Mouse (Mus musculus) heart, embryonic 13.5 days (tissue): ENCODE measurements around the gene Tmem221. TPM values are rescaled to one million over a fixed set of nuclear protein-coding genes. Genes with fewer than 3 reads are reported as not detected.

Source experiments
- ATAC-seq: fragments of 200-750 bp; cut with Nextera tagmentation; 2 replicates; pipeline ENCODE4 v1.8.0; 2017; ENCODE audit warnings: moderate TSS enrichment; ENCODE audit not compliant: insufficient number of reproducible peaks, low FRiP score, low TSS enrichment; ENCODE audit errors: extremely low read depth
- H3K27ac ChIP-seq: fragments of 300-500 bp; sonication (generic); replicated peaks from 2 replicates; pipeline ENCODE4 v1.5.1; 2015; ENCODE audit warnings: moderate library complexity, mild to moderate bottlenecking, inconsistent platforms
- H3K27me3 ChIP-seq: fragments of 300-500 bp; sonication (generic); replicated peaks from 2 replicates; pipeline ENCODE4 v1.6.1; 2015; ENCODE audit warnings: mild to moderate bottlenecking, inconsistent platforms
- H3K36me3 ChIP-seq: fragments of 300-500 bp; sonication (generic); 2 replicates; pipeline ENCODE4 v1.6.1; 2015; ENCODE audit warnings: mild to moderate bottlenecking, inconsistent platforms
- H3K4me1 ChIP-seq: fragments of 300-500 bp; sonication (generic); 2 replicates; pipeline ENCODE4 v1.6.1; 2015; ENCODE audit warnings: inconsistent platforms
- H3K4me2 ChIP-seq: fragments of 300-500 bp; sonication (generic); 2 replicates; pipeline ENCODE4 v1.6.1; 2015; ENCODE audit warnings: inconsistent platforms, mild to moderate bottlenecking, moderate library complexity
- H3K4me3 ChIP-seq: fragments of 300-500 bp; sonication (generic); 2 replicates; pipeline ENCODE4 v1.5.1; 2015; ENCODE audit warnings: moderate library complexity, mild to moderate bottlenecking, inconsistent platforms
- H3K9ac ChIP-seq: fragments of 300-500 bp; sonication (generic); 2 replicates; pipeline ENCODE4 v1.6.1; 2015; ENCODE audit warnings: inconsistent platforms, mild to moderate bottlenecking, moderate library complexity
- H3K9me3 ChIP-seq: fragments of 300-500 bp; sonication (generic); 2 replicates; pipeline ENCODE4 v1.6.1; 2016; ENCODE audit warnings: inconsistent platforms
- WGBS: fragments of 180-500 bp; shearing (Covaris S2); methylation state at CpG from one replicate; pipeline ENCODE4 v1.1.7; 2015; ENCODE audit warnings: mixed read lengths; 5-methylcytosine and 5-hydroxymethylcytosine counted together
- polyA plus RNA-seq: library from polyadenylated mRNA; unstranded; fragments of >200 nt; fragmentation: Nextera tagmentation; extraction: Ambion mirVana; gene quantifications from 2 replicates; pipeline ENCODE4 v1.2.1, GENCODE M21; 2015

Gene Tmem221
- polyA plus RNA-seq, 1 experiment from 2014 or later: 0.41 TPM

GRCm38 (mm10) chr8:71577856-71578387, 19.3 kb upstream of the Tmem221 start:
- Histone ChIP-seq H3K27me3 (no peaks in the 10 kb centered on the region), H3K36me3 (peaks cover 5% of the 10 kb centered on the region; the same call in 1 of the 2 replicates), H3K4me3 (no peak overlapping the region), H3K4me2 (no peak overlapping the region), H3K4me1 (peaks cover 8% of the 10 kb centered on the region), H3K9ac (no peak overlapping the region), H3K9me3 (no peaks in the 10 kb centered on the region), H3K27ac (no peak overlapping the region)
- WGBS: 53% methylated on average over 4 of the region's 4 CpGs
- ATAC-seq: no peak

DNA sequence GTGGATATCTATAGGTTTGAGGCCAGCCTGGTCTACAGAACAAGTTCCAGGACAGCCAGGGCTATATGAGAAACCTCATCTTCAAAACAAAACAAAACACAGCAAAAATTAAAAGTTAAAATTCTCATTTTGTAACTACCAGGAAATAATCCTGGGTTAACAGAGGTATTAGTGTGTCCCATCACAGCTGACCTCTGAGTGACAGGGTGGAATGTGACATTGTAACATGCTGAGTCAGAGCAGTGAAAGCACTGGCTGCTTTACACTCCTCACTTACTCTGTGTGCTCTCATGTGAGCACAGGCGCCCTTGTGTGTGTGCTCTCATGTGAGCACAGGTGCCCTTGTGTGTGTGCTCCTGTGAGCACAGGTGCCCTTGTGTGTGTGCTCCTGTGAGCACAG, 16.3 kb upstream of the Tmem221 start:
- Histone ChIP-seq H3K9ac (no peak overlapping the region), H3K4me3 (no peak overlapping the region), H3K36me3 (no peaks in the 10 kb centered on the region), H3K27ac (no peak overlapping the region), H3K4me2 (no peak overlapping the region), H3K4me1 (peaks cover 25% of the 10 kb centered on the region), H3K27me3 (no peaks in the 10 kb centered on the region), H3K9me3 (no peaks in the 10 kb centered on the region)
- WGBS: 44% methylated on average over 1 of the region's 1 CpGs
- ATAC-seq: no peak

- Histone ChIP-seq H3K4me1 (peaks cover 28% of the 10 kb centered on the region), H3K36me3 (no peaks in the 10 kb centered on the region), H3K27ac (no peak overlapping the region), H3K4me2 (no peak overlapping the region), H3K4me3 (no peak overlapping the region), H3K27me3 (no peaks in the 10 kb centered on the region), H3K9me3 (no peaks in the 10 kb centered on the region), H3K9ac (no peak overlapping the region)
- no peak for ATAC-seq
- WGBS: 61% methylated on average over 7 of the region's 7 CpGs
These were observed 15.8 kb upstream of the Tmem221 start for GRCm38 (mm10) chr8:71574426-71574825.

- H3K4me1 ChIP-seq: peaks cover 40% of the 10 kb centered on the region
- 0 out of 2 replicates have a peak overlapping the region, but pooled peaks have one; percentile 7 for H3K27ac ChIP-seq
- ATAC-seq: no peak
- no peaks in the 10 kb centered on the region for H3K36me3 ChIP-seq
- H3K4me2 ChIP-seq: no peak overlapping the region
- no peak overlapping the region for H3K4me3 ChIP-seq
- no peaks in the 10 kb centered on the region for H3K9me3 ChIP-seq
- peak overlapping the region; percentile 25 for H3K9ac ChIP-seq
- peaks cover 13% of the 10 kb centered on the region for H3K27me3 ChIP-seq
- 64% methylated on average over 9 of the region's 9 CpGs for WGBS
These were observed 14.4 kb upstream of the Tmem221 start for GRCm38 (mm10) chr8:71572847-71573633.

DNA sequence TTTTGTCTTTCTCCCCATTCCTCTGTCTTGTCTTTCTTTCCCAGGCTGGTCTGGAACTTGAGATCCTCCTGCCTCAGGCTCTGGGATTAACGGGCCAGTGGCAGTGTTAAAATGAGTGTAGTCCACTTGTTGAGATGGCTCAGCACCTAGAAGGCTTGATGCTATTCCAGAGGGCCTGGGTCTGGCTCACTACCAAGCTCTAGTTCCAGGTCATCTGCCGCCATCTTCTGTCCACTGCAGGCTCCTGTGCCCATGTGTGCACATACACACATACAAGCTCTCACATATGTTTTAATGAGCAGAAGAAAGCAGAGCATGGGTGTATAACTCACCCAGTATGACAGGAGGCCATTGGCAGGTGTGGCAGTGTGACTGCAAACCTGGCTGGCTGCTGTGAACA, 13.4 kb upstream of the Tmem221 start:
- 77% methylated on average over 2 of the region's 2 CpGs for WGBS
- no peaks in the 10 kb centered on the region for H3K9me3 ChIP-seq

DNA sequence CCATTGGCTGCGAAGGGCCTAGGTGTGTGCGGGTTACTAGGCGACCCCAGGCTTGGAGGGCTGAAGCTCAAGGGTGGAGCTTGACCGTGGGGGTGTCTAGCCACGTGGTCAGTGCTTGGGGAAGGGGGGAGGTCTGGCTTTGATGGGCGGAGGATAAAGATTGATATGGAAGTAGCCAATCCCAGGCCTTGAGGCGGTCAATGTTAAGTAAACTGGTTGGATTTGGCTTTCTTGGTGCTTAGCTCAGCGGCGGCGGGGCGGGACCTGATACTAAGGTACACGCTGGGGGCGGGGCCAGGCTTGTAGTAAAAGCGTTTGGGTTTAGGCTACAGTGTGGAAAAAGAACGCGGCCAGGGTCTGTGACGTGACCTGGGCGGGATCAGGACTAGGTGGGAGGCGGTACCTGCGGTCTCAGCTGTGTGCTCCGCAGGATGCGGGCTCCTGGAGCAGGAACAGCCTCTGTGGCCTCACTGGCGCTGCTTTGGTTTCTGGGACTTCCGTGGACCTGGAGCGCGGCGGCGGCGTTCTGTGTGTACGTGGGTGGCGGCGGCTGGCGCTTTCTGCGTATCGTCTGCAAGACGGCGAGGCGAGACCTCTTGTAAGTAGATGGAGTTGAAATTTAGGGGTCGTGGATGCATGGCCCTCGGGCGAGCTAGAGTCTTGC, 11.8 kb upstream of the Tmem221 start:
- no peaks in the 10 kb centered on the region for H3K9me3 ChIP-seq
- peak overlapping the region; percentile 40 for H3K27ac ChIP-seq
- peak overlapping the region; percentile 85 for H3K9ac ChIP-seq
- H3K27me3 ChIP-seq: peaks cover 37% of the 10 kb centered on the region
- H3K4me1 ChIP-seq: peaks cover 40% of the 10 kb centered on the region
- peak; percentile 74 for ATAC-seq
- WGBS: under 1% methylated on average over 41 of the region's 41 CpGs
- H3K4me2 ChIP-seq: peak overlapping the region; percentile 89
- H3K36me3 ChIP-seq: no peaks in the 10 kb centered on the region
- peak overlapping the region; percentile 61 for H3K4me3 ChIP-seq

More for the DNA sequence above, 13.4 kb upstream of the Tmem221 start:
- no peak for ATAC-seq
- H3K4me2 ChIP-seq: no peak overlapping the region
- peaks cover 40% of the 10 kb centered on the region for H3K4me1 ChIP-seq
- no peak overlapping the region for H3K27ac ChIP-seq
- H3K36me3 ChIP-seq: no peaks in the 10 kb centered on the region
- no peak overlapping the region for H3K9ac ChIP-seq
- H3K4me3 ChIP-seq: no peak overlapping the region
- H3K27me3 ChIP-seq: peaks cover 23% of the 10 kb centered on the region

GRCm38 (mm10) chr8:71569366-71570290, 11.0 kb upstream of the Tmem221 start:
- Histone ChIP-seq H3K4me3 (peak overlapping the region; percentile 61), H3K36me3 (no peaks in the 10 kb centered on the region), H3K9me3 (no peaks in the 10 kb centered on the region), H3K27me3 (peaks cover 41% of the 10 kb centered on the region), H3K4me1 (peaks cover 37% of the 10 kb centered on the region), H3K4me2 (peak overlapping the region; percentile 89), H3K27ac (peak overlapping the region; percentile 40; the same call in 1 of the 2 replicates), H3K9ac (peak overlapping the region; percentile 85)
- peak; percentile 71 for ATAC-seq
- under 1% methylated on average over 51 of the region's 51 CpGs for WGBS

GRCm38 (mm10) chr8:71568941-71569340, 10.3 kb upstream of the Tmem221 start:
- peak overlapping the region; percentile 6; the same call in 1 of the 2 replicates for H3K27ac ChIP-seq
- 23% methylated on average over 6 of the region's 6 CpGs for WGBS
- no peak for ATAC-seq

GRCm38 (mm10) chr8:71568387-71568937, 9.8 kb upstream of the Tmem221 start, which contains the start of gene Slc27a1:
TSS of gene Slc27a1 (plus strand) at chr8:71568882.
- peaks cover 52% of the 10 kb centered on the region for H3K27me3 ChIP-seq
- WGBS: 19% methylated on average over 13 of the region's 13 CpGs

More at GRCm38 (mm10) chr8:71568941-71569340, 10.3 kb upstream of the Tmem221 start:
- peaks cover 48% of the 10 kb centered on the region for H3K27me3 ChIP-seq
- peak overlapping the region; percentile 71 for H3K9ac ChIP-seq
- H3K36me3 ChIP-seq: no peaks in the 10 kb centered on the region
- H3K4me1 ChIP-seq: peaks cover 35% of the 10 kb centered on the region
- H3K4me2 ChIP-seq: peak overlapping the region; percentile 89
- peaks cover 6% of the 10 kb centered on the region; the same call in 1 of the 2 replicates for H3K9me3 ChIP-seq
- peak overlapping the region; percentile 61 for H3K4me3 ChIP-seq

DNA sequence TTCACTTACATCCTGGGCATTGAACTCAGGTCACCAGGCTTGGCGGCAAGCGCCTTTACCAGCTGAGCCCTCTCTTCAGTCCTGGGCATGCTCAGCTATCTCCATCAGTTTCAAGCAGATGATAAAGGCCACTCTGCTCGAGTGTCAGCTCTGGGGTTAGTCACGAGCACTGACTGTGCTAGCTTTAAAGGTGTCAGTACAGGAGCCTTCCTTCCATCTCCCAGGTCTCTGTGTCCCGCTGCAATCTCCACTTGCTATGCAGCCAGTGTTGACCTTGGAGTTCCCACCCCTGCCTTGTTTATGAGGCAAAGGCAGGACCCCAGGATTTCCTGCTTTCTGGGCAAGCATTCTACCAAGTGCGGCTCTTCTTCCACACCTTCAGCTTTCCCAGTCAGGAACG, 8.9 kb upstream of the Tmem221 start:
- Histone ChIP-seq H3K4me2 (no peak overlapping the region), H3K9me3 (peaks cover 7% of the 10 kb centered on the region; the same call in 1 of the 2 replicates), H3K36me3 (no peaks in the 10 kb centered on the region), H3K27ac (no peak overlapping the region), H3K9ac (no peak overlapping the region), H3K27me3 (peaks cover 61% of the 10 kb centered on the region), H3K4me1 (peaks cover 35% of the 10 kb centered on the region), H3K4me3 (no peak overlapping the region)
- ATAC-seq: no peak
- 57% methylated on average over 7 of the region's 7 CpGs for WGBS

More at GRCm38 (mm10) chr8:71568387-71568937, 9.8 kb upstream of the Tmem221 start, which contains the start of gene Slc27a1:
- H3K9me3 ChIP-seq: peaks cover 7% of the 10 kb centered on the region; the same call in 1 of the 2 replicates
- H3K27ac ChIP-seq: peak within 1 kb of the TSS; percentile 6; the same call in 1 of the 2 replicates
- H3K4me2 ChIP-seq: peak within 1 kb of the TSS; percentile 89
- peak within 1 kb of the TSS; percentile 61 for H3K4me3 ChIP-seq
- peaks cover 35% of the 10 kb centered on the region for H3K4me1 ChIP-seq
- ATAC-seq: no peak
- H3K9ac ChIP-seq: peak within 1 kb of the TSS; percentile 71
- H3K36me3 ChIP-seq: no peaks in the 10 kb centered on the region
